Mouse (Mus musculus): ENCODE data around the gene Ifnl3.

Ifnl3 gene

GRCm38 (mm10) chr7:28546649-28547048, 24.0 kb downstream of the Ifnl3 start:
- DNase-seq (ENCODE audit: low spot score): no peak

DNA sequence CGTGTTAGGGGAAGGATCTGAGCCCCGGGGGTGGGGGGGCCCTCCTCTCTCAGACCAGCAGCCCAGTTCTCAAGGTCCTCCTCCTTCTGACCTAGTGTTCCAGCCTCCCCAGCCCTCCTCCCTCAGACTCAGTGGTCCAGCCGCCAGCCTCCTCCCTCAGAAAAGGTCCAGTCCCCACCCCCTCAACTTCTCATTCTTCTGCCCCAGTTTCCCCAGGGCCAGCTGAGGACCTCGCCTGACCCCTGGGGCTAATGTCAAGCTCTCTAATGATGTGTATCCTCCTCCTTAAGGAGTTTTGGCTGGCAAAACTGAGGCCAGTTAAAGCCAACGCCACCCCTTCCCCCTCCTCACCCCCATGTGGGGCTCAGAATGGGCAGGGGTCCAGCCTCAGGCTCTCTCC, 24.5 kb downstream of the Ifnl3 start, which contains the start of gene Nccrp1:
Gene Nccrp1, minus strand, starts transcription at position 101 of the 400 bp plus-strand sequence.
- DNase-seq (ENCODE audit: low spot score): no peak

DNA sequence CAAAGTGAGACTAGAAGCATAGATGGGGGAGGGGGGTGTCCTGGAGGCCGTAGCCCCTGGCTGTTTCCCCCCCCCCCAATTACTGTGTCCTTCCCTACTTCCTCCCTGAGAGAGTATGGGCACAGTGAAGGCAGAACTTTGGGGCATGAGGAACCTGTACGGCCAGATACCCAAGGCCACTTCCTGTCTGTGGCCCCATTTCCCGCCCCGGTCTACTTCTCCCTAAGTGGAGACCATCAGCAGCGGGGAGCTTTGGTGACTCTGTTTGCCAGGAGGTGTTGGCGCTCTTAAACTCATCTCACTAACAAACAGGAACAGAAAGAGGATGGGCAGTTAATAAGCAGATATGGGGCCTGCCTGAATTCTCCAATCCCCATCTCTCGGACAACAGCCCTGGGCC, 25.0 kb downstream of the Ifnl3 start:
- no peak for DNase-seq (ENCODE audit: low spot score)

- DNase-seq (ENCODE audit: low spot score): no peak
These were observed 30.4 kb downstream of the Ifnl3 start for GRCm38 (mm10) chr7:28553076-28553475.

GRCm38 (mm10) chr7:28555939-28556535, 33.4 kb downstream of the Ifnl3 start:
- no peak for DNase-seq (ENCODE audit: low spot score)

DNA sequence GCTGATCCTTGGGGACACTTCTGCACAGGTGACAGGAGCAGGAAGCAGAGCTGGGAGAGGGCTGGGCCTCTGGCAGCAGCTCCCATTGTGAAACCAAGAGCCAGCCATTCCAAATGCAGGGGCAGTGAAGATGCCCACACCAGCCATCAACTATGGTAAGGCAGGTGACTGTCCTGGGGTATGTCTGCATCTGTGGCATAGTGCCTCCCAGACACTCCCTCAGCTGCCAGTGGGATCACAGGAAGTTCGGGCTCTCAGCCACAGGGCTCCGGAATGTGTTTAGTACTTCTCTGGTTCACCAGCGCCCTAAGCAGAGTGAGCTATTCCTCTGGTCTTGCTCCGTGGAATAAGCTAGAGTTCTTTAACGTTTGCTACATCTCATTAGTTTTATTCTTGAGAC, 34.4 kb downstream of the Ifnl3 start:
- DNase-seq (ENCODE audit: low spot score): no peak

GRCm38 (mm10) chr7:28557708-28558107, 35.1 kb downstream of the Ifnl3 start:
- DNase-seq (ENCODE audit: low spot score): no peak

GRCm38 (mm10) chr7:28558486-28558885, 35.9 kb downstream of the Ifnl3 start:
- no peak for DNase-seq (ENCODE audit: low spot score)

- no peak for DNase-seq (ENCODE audit: low spot score)
These were observed 38.2 kb downstream of the Ifnl3 start for GRCm38 (mm10) chr7:28560856-28561255.

GRCm38 (mm10) chr7:28561967-28562366, 39.3 kb downstream of the Ifnl3 start:
- DNase-seq (ENCODE audit: low spot score): no peak

DNA sequence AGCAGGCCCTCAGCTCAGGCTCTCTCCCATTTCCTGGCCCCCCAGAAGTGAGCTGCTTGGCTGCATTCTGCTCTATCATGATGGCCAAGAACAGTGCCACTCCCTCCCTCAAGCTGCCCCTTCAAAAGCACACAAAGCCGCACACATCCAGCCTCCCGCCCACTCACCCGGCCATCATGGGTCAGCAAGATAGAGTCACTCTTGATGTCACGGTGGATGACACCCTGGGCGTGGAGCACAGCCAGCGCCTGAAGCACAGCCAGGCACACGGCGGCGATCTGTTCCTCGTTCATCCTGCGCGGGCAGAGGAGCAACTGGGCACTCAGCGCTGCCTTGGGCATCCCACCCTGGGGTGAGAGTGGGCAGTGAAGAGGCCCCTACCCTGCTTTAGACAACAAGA, 39.7 kb downstream of the Ifnl3 start:
- DNase-seq (ENCODE audit: low spot score): no peak

GRCm38 (mm10) chr7:28562951-28563350, 40.3 kb downstream of the Ifnl3 start:
- DNase-seq (ENCODE audit: low spot score): no peak

- DNase-seq (ENCODE audit: low spot score): no peak
These were observed 42.8 kb downstream of the Ifnl3 start for GRCm38 (mm10) chr7:28565407-28565806.

GRCm38 (mm10) chr7:28567539-28567938, 44.9 kb downstream of the Ifnl3 start:
- DNase-seq (ENCODE audit: low spot score): no peak

- DNase-seq (ENCODE audit: low spot score): no peak
These were observed 45.6 kb downstream of the Ifnl3 start for GRCm38 (mm10) chr7:28568253-28568652.

- DNase-seq (ENCODE audit: low spot score): no peak
These were observed 47.8 kb downstream of the Ifnl3 start for GRCm38 (mm10) chr7:28570291-28570981.

DNA sequence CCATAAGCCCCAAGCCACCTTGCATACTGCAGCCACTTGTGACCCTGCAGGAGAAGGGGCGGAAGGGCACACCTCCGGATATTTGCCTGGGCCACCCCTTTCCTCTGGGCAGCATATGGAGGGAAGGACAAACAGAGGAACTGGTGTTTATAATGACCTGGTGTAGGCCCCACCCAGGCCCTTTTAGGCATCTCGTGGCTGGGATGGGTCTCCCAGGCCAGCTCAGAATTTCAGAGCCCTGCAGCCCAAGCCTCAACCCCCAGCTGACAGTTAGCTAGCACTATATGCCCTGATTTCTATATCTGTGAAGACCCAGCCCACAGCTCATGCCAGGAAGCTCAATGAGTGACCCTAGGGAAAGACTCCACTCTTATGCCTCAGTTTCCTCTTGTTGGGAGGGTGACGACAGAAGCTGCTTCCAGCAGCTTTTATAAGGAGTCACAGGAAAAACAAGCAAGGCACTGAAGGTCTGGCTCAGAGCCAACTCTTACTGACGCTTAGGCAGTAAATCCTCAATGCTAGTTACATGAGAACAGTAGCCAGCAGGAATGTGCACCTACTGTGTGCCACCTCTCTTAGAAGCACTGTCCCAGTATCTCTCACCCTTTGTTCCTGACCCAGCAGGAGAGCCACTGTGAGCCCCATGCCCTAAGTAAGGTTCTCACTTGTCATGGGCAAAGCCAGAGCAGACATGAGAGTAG, 48.5 kb downstream of the Ifnl3 start:
- DNase-seq (ENCODE audit: low spot score): no peak

GRCm38 (mm10) chr7:28572689-28573088, 50.1 kb downstream of the Ifnl3 start:
- DNase-seq (ENCODE audit: low spot score): no peak

GRCm38 (mm10) chr7:28573236-28573635, 50.6 kb downstream of the Ifnl3 start:
- DNase-seq (ENCODE audit: low spot score): no peak
